Mouse (Mus musculus) hindbrain, postnatal 0 days (tissue): ENCODE measurements at regions not wholly inside any gene's neighbourhood (a gene's known extent, or its start where the extent isn't known, plus 50 kb on each side); places are given as distances from the start of the nearest gene placed in this dataset.
A peak's percentile ranks its signal among the peaks of the same experiment; 100 is the strongest.

ENCODE experiments used
- ATAC-seq: fragments of 200-750 bp; cut with Nextera tagmentation; 2 replicates; pipeline ENCODE4 v1.8.0; 2017; ENCODE audit warnings: mild to moderate bottlenecking, moderate TSS enrichment, moderate library complexity
- DNase-seq: peaks from one replicate; pipeline ENCODE4 v3.0.0-alpha.2; 2015; ENCODE audit warnings: low spot score
- H3K27ac ChIP-seq: fragments of 300-500 bp; sonication (generic); 2 replicates; pipeline ENCODE4 v1.5.1; 2014; ENCODE audit warnings: mild to moderate bottlenecking
- H3K27me3 ChIP-seq: fragments of 300-500 bp; sonication (generic); 2 replicates; pipeline ENCODE4 v1.6.1; 2014; ENCODE audit warnings: low read length, mixed read lengths; ENCODE audit not compliant: insufficient read depth
- H3K36me3 ChIP-seq: fragments of 300-500 bp; sonication (generic); 2 replicates; pipeline ENCODE4 v1.6.1; 2014; ENCODE audit warnings: low read length, mixed read lengths; ENCODE audit not compliant: insufficient read depth
- H3K4me1 ChIP-seq: fragments of 300-500 bp; sonication (generic); 2 replicates; pipeline ENCODE4 v1.6.1; 2014; ENCODE audit warnings: antibody characterized with exemption, low read length, mixed read lengths; ENCODE audit not compliant: insufficient read depth
- H3K4me2 ChIP-seq: fragments of 300-500 bp; sonication (generic); 2 replicates; pipeline ENCODE4 v1.6.1; 2014; ENCODE audit warnings: low read depth, mild to moderate bottlenecking, low read length, moderate library complexity, mixed read lengths
- H3K4me3 ChIP-seq: fragments of 300-500 bp; sonication (generic); 2 replicates; pipeline ENCODE4 v1.5.1; 2014; ENCODE audit warnings: low read length
- H3K9ac ChIP-seq: fragments of 300-500 bp; sonication (generic); replicated peaks from 2 replicates; pipeline ENCODE4 v1.6.1; 2014; ENCODE audit warnings: mild to moderate bottlenecking, low read length, moderate library complexity, mixed read lengths
- H3K9me3 ChIP-seq: fragments of 300-500 bp; sonication (generic); 2 replicates; pipeline ENCODE4 v1.6.1; 2016; ENCODE audit warnings: low read length, mixed read lengths
- CTCF ChIP-seq: IDR thresholded peaks from 2 replicates; pipeline ENCODE4 v1.5.1; 2016; ENCODE audit warnings: antibody characterized with exemption, control low read depth, low read depth
- WGBS: fragments of 180-500 bp; shearing (Covaris S2); extraction: QIAGEN DNeasy Blood & Tissue Kit; methylation state at CpG from one replicate; pipeline ENCODE4 v1.1.7; 2014; 5-methylcytosine and 5-hydroxymethylcytosine counted together

GRCm38 (mm10) chr12:104605535-104606399 lies 132.6 kb upstream of the Gsc start:
- no peaks in the 10 kb centered on the region for H3K4me1 ChIP-seq
- no peak overlapping the region for H3K4me2 ChIP-seq
- TF ChIP-seq CTCF, result no peak
- H3K27ac ChIP-seq, result no peak overlapping the region
- peak; percentile 46; the same call in 1 of the 2 replicates for ATAC-seq
- H3K9me3 ChIP-seq, result no peaks in the 10 kb centered on the region
- H3K36me3 ChIP-seq, result no peaks in the 10 kb centered on the region
- H3K27me3 ChIP-seq, result no peaks in the 10 kb centered on the region
- H3K4me3 ChIP-seq, result no peak overlapping the region
- peak; percentile 43 for DNase-seq
- no peak overlapping the region for H3K9ac ChIP-seq
- 63% methylated on average over 24 of the region's 24 CpGs for WGBS

GRCm38 (mm10) chr12:104598056-104598455 lies 124.9 kb upstream of the Gsc start:
- H3K4me3 ChIP-seq, result no peak overlapping the region
- no peaks in the 10 kb centered on the region for H3K9me3 ChIP-seq
- H3K36me3 ChIP-seq, result no peaks in the 10 kb centered on the region
- H3K27me3 ChIP-seq, result no peaks in the 10 kb centered on the region
- no peak overlapping the region for H3K4me2 ChIP-seq
- 59% methylated on average over 2 of the region's 2 CpGs for WGBS
- no peak for DNase-seq
- H3K27ac ChIP-seq, result no peak overlapping the region
- no peak for ATAC-seq
- H3K4me1 ChIP-seq, result peaks cover under 1% of the 10 kb centered on the region; the same call in 1 of the 2 replicates
- H3K9ac ChIP-seq, result no peak overlapping the region
- no peak for TF ChIP-seq CTCF

DNA sequence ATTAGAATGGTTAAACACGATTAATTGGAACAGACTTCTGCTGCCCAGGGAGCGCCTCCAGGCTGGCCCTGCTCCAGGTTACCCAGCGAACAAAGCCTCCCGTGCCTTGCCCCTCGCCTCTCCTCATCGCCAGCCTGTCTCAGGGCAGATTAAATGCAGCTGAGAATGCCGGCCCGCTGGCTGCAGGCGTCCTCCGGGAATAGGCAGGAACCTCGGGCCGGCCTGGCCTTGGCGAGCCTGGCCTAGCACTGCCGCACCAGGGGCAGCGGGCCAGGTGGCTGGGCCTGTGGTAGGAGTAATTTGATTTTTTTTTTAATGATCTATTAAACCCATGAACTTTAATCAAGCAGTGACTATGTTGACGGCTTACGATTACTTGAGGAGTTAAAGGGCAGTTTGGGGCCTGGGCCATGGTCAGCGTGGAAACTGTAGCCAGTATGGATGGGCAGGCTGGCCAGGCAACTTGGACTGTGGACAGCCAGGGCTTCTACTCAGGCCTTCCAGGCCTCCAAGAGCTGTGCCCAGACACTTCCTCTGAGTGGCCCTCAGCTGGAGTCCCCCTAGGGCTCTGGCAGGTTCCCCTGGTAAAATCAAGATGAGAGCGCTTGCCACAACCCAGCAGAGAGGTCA lies 120.5 kb upstream of the Gsc start:
- 0 out of 2 replicates have a peak overlapping the region, but pooled peaks have one; percentile 26 for H3K27ac ChIP-seq
- H3K4me2 ChIP-seq, result peak overlapping the region; percentile 34; the same call in 1 of the 2 replicates
- no peaks in the 10 kb centered on the region for H3K9me3 ChIP-seq
- H3K27me3 ChIP-seq, result no peaks in the 10 kb centered on the region
- ATAC-seq (peak; percentile 80), DNase-seq (peak; percentile 87)
- 0 out of 2 replicates have a peak, but pooled peaks have one; percentile 3 for TF ChIP-seq CTCF
- H3K4me1 ChIP-seq, result peaks cover 5% of the 10 kb centered on the region; the same call in 1 of the 2 replicates
- H3K4me3 ChIP-seq, result no peak overlapping the region
- H3K36me3 ChIP-seq, result no peaks in the 10 kb centered on the region
- no peak overlapping the region for H3K9ac ChIP-seq
- 16% methylated on average over 19 of the region's 19 CpGs for WGBS

DNA sequence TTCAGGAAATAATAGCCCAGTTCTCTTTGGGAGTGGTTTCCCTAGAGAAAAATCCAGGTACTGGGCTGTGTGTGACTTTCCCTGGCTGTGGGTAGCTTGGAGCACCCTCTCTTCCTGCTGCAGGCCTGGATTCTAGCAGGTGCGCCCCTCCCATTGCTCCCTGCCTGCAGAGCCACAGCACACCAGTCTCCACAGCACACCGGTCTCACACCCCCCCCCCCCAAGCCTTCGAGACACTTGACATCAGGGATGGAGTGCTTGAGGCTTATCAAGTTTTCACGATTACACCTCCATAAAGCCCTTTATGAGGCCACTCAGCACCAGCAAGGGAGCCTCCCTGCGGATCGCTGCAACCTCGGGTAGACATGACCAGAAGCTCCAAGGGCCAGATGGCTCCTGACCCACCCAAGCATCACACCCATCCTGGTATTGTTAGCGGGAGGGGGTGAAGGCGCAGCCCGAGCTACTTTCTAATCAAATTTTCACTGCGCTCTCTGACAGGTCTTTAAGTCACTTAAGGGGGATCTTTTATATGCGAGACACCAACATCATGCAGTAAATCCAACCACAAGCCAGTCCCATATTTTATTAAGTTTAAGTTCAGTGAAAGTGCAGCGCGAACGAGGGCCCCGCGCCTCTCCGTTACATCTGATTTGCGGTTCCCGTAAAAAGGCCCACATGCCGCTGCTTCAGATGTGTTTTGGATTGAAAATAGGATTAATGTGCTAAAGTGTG lies 119.8 kb upstream of the Gsc start:
- H3K9me3 ChIP-seq, result no peaks in the 10 kb centered on the region
- no peaks in the 10 kb centered on the region for H3K36me3 ChIP-seq
- H3K27me3 ChIP-seq, result no peaks in the 10 kb centered on the region
- 35% methylated on average over 21 of the region's 21 CpGs for WGBS
- H3K27ac ChIP-seq, result no peak overlapping the region
- DNase-seq (peak; percentile 53), ATAC-seq (no peak)
- no peak for TF ChIP-seq CTCF
- no peak overlapping the region for H3K4me3 ChIP-seq
- peaks cover 5% of the 10 kb centered on the region; the same call in 1 of the 2 replicates for H3K4me1 ChIP-seq
- H3K4me2 ChIP-seq, result peak overlapping the region; percentile 34; the same call in 1 of the 2 replicates
- no peak overlapping the region for H3K9ac ChIP-seq

DNA sequence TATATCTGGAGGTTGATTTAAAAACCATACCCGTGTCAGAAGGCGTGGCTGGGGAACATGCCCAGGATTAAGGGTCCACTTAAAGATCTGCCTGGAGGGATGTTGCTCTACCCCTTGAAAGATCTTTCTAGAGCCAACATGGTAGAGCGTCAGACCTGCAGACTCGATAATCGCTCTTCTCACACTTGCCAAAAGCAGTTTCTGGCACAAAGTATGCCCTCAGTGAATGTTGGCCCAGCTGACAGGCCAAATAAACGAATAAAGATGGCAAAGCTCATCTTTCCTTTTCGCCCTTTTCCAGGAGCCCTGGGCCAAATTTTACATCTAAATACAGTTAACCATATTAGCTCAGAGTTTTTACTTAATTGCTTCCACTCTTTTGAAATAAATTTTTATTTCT lies 118.4 kb upstream of the Gsc start:
- Histone ChIP-seq H3K4me3 (no peak overlapping the region), H3K27ac (no peak overlapping the region), H3K9ac (no peak overlapping the region), H3K9me3 (no peaks in the 10 kb centered on the region), H3K4me2 (no peak overlapping the region), H3K36me3 (no peaks in the 10 kb centered on the region), H3K27me3 (no peaks in the 10 kb centered on the region), H3K4me1 (peaks cover 5% of the 10 kb centered on the region; the same call in 1 of the 2 replicates)
- no peak for TF ChIP-seq CTCF
- 55% methylated on average over 7 of the region's 7 CpGs for WGBS
- no peak for ATAC-seq
- DNase-seq, result no peak

- 72% methylated on average over 8 of the region's 8 CpGs for whole genome bisulfite sequencing
- H3K4me1 ChIP-seq, result peaks cover 5% of the 10 kb centered on the region; the same call in 1 of the 2 replicates
- ATAC-seq (no peak), DNase-seq (no peak)
- no peak overlapping the region for H3K27ac ChIP-seq
- H3K9ac ChIP-seq, result no peak overlapping the region
- no peak overlapping the region for H3K4me2 ChIP-seq
- no peaks in the 10 kb centered on the region for H3K27me3 ChIP-seq
- no peaks in the 10 kb centered on the region for H3K36me3 ChIP-seq
- H3K9me3 ChIP-seq, result no peaks in the 10 kb centered on the region
- no peak for TF ChIP-seq CTCF
- no peak overlapping the region for H3K4me3 ChIP-seq
Measured at GRCm38 (mm10) chr12:104590291-104590690, 117.2 kb upstream of the Gsc start.
